Mouse (Mus musculus) ovary, postnatal 14 days (tissue): ENCODE measurements around the gene Ghr.

Source experiments
- DNase-seq: peaks from one replicate; pipeline ENCODE4 v3.0.0; 2022; ENCODE audit warnings: low spot score

Ghr gene

GRCm38 (mm10) chr15:3449564-3449963 is 133.7 kb downstream of the Ghr start:
- DNase-seq, result no peak

- DNase-seq, result no peak
Observed at GRCm38 (mm10) chr15:3445285-3445909, 137.9 kb downstream of the Ghr start.

GRCm38 (mm10) chr15:3444448-3445020 is 138.8 kb downstream of the Ghr start:
- DNase-seq, result no peak

- peak; percentile 11 for DNase-seq
Observed at GRCm38 (mm10) chr15:3441506-3442286, 141.6 kb downstream of the Ghr start.

GRCm38 (mm10) chr15:3437381-3437780 is 145.9 kb downstream of the Ghr start:
- DNase-seq, result no peak

- no peak for DNase-seq
Observed at GRCm38 (mm10) chr15:3435637-3436036, 147.7 kb downstream of the Ghr start.

GRCm38 (mm10) chr15:3434461-3434860 is 148.8 kb downstream of the Ghr start:
- DNase-seq, result no peak

GRCm38 (mm10) chr15:3433281-3433680 is 150.0 kb downstream of the Ghr start:
- DNase-seq, result no peak

- no peak for DNase-seq
Observed at GRCm38 (mm10) chr15:3432823-3433222, 150.5 kb downstream of the Ghr start.

GRCm38 (mm10) chr15:3429417-3429816 is 153.9 kb downstream of the Ghr start:
- DNase-seq, result no peak

- DNase-seq, result no peak
Observed at GRCm38 (mm10) chr15:3429001-3429400, 154.3 kb downstream of the Ghr start.

GRCm38 (mm10) chr15:3426401-3426800 is 156.9 kb downstream of the Ghr start:
- no peak for DNase-seq

- no peak for DNase-seq
Observed at GRCm38 (mm10) chr15:3423177-3423576, 160.1 kb downstream of the Ghr start.

GRCm38 (mm10) chr15:3417699-3418098 is 165.6 kb downstream of the Ghr start:
- no peak for DNase-seq

- no peak for DNase-seq
Observed at GRCm38 (mm10) chr15:3413103-3413502, 170.2 kb downstream of the Ghr start.

GRCm38 (mm10) chr15:3408478-3408877 is 174.8 kb downstream of the Ghr start:
- no peak for DNase-seq

GRCm38 (mm10) chr15:3399196-3399595 is 184.1 kb downstream of the Ghr start:
- DNase-seq, result no peak

GRCm38 (mm10) chr15:3397369-3398100 is 185.8 kb downstream of the Ghr start:
- DNase-seq, result no peak

GRCm38 (mm10) chr15:3396149-3396548 is 187.1 kb downstream of the Ghr start:
- no peak for DNase-seq

GRCm38 (mm10) chr15:3395700-3396099 is 187.6 kb downstream of the Ghr start:
- no peak for DNase-seq

- DNase-seq, result no peak
Observed at GRCm38 (mm10) chr15:3390722-3391121, 192.6 kb downstream of the Ghr start.

- DNase-seq, result no peak
Observed at GRCm38 (mm10) chr15:3389011-3389410, 194.3 kb downstream of the Ghr start.

GRCm38 (mm10) chr15:3388485-3388884 is 194.8 kb downstream of the Ghr start:
- no peak for DNase-seq
